Mouse (Mus musculus) left cerebral cortex, postnatal 10 days (tissue): Measurements from ENCODE around the gene Rbp7. TPM values are rescaled to one million over a fixed set of nuclear protein-coding genes. Genes with fewer than 3 reads are reported as not detected.
"Not testable (repeated sequence)": the region's sequence is repeated elsewhere in the genome, so short reads cannot be mapped to it uniquely, and the experiment has no call there.

Source experiments
- DNase-seq, 2 experiments: peaks; one replicate each; pipeline ENCODE4 v3.0.0; 2021 to 2022; ENCODE audit warnings: low spot score in 2 of 2, mixed read lengths in 1 of 2; ENCODE audit errors: extremely low spot score in 1 of 2
- intact Hi-C: fragments of 180-260 bp; cut with DNase I; formaldehyde crosslinking; loops from one replicate; pipeline ENCODE4 v1.15.1; 2025
- total RNA-seq, 2 experiments: library from RNA; stranded (reverse); gene quantifications; 2 replicates each; pipeline ENCODE4 v1.2.3; 2021

Rbp7 gene
- total RNA-seq, 2 experiments from 2014 or later = 0.63 TPM; not detected in 1

DNA sequence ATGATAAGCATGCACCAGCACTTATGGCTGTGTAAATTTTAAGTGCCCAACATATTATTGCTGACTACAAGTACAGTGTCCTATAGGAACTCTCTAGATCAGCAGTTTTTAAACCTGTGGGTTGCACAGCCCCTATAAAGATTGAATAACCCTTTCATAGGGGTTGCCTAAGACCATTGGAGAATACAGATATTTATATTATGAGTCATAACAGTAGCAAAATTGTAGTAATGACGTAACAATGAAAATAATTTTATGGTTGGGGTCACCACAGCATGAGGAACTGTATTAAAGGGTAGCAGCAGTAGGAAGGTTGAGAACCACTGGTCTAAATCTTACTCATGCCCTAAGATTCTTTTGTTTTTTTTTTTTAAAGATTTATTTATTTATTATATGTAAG is 4.6 kb upstream of the Rbp7 start:
- DNase-seq = no peak
- intact Hi-C loops = no loop called here

DNA sequence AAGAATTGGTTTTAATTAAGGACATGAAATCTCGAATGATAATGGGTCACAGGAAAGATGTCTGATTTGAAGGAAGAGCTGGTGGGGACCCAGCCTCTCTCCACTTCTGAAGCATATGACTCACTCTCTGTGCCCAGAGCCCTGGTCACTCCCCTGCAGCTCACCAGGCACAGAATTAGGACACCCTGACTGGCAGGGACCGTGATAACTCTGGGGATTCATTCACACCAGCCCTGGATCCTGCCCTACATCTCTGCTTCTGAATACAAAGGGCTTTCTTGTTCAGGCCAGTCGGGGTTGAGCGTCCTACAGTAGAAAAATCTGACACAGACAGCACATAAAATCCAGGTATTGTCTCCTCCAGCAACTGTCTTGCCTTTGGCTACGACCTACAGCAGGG is 3.7 kb upstream of the Rbp7 start:
- DNase-seq = no peak
- intact Hi-C loops = no loop called here

DNA sequence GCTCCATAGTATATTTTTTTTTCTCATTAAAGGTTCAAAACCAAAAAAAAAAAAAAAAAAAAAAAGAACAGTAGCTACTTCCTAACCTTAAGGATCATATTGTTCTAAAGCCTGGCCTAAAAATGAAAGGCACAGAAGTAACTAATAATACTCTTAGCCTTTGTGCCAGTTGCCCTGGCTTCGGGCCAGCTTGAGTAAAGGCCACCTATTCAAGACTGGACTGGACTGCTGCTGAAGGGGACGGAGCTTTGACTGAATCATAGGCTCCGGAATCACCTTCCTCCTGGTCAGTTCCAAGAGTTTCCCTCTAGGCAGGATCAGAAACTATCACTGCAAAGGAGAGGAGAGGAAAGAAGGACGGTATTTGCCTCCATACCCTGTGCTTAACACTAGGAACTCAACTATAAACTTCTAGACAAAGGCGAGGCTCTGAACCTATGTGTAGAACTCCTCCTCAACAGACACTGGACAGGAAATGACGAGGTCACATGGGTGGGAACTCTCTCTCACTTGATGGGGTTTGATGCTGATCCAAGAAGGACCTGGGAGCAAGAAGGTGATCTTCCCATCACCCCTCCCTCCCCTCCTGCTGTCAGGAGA is 3.2 kb upstream of the Rbp7 start:
- peak in 1 of 2 experiments; percentile 48 for DNase-seq
- intact Hi-C loops = no loop called here

DNA sequence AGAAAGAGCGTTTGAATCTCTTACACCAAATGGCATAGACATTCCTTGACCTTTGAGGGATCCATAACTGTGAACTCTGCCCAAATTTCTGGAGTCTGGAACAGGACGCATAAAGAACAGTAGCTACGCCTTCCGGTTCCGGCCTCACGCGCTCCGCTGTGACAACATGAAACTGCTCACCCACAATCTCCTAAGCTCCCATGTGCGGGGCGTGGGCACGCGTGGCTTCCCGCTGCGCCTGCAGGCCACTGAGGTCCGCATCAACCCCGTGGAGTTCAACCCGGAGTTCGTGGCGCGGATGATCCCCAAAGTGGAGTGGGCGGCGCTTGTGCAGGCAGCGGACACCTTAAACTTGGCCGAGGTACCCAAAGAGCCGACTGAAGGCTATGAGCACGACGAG is 2.4 kb upstream of the Rbp7 start:
- intact Hi-C loops = not testable (repeated sequence)

DNA sequence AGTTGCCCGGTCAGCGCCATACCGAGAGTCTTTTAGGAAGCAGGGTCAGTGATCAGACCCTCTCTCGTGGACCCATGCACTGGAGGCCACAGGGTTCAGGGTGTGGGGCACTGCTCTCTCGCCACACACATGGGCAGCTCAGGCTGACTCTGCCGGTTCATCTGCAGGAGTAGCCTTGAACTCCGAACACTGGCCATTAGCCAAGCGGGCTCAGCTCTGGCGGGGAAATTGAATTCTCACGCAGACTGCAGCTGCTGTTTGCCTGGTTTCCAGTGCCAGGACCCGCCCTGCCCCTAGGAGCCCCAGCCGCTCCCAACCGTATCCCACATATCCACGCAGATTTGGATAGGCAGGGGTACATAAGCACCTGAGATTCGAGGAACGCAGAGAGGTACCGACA is 515 bp downstream of the Rbp7 start:
- DNase-seq = peak in 1 of 2 experiments; percentile 39
- intact Hi-C loops = no loop called here

More for the DNA sequence above, 2.4 kb upstream of the Rbp7 start:
- DNase-seq = not testable (repeated sequence)

DNA sequence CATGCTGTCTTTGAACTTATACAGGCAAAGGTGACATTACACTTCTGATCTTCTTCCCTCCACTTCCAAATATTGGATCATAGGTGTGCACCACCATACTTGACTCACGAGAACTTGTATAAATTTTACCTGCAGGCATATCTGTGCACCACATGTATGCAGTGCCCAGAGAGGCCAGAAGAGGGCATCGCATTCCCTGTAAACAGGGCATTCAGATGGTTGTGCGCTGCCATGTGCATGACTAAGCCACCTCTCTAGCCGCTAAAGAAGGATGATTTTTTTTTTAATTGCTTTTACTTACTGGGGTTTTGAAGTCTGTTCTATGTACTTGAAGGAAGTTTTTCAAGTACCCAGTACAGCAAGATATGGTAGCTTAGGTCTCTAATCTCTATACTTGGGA is 1.1 kb downstream of the Rbp7 start:
- peak in 1 of 2 experiments; percentile 38 for DNase-seq
- intact Hi-C loops = no loop called here

DNA sequence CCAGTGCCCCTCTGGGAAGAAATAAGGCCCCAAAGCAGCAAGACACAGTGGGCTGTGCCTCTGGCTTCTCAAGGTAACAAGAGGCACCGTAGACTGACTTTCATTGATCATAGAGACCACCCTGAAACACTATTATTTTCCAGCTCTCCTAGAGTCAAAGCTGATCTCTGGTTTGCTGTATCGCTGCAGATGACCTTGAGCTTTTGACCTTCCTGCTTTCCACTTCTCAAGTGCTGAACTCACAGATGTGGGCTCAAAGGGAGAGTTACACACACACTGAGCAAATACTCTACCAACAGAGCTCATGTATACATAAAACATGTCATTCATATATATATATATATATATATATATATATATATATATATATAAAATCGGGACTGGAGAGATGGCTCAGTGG is 4.1 kb downstream of the Rbp7 start:
- intact Hi-C loops = no loop called here
- no peak for DNase-seq

DNA sequence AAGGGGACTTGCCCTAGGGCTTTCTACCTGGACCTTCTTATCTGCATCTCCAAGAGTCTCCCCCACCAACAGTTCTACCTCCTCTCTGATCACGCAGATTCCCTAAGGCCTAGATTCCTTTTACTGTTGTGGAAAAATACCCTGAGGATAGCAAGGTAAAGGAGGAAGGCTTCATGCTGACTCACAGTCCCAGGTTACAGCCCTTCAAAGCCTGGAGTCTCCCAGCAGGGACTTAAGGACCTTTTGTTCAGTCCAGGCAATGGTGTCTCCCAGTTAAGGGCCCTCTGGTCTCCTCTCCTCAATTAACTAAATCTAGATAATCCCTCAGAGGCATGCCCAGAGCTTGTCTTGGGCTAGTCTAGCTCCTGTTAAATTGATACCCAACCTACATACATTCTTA is 8.5 kb downstream of the Rbp7 start:
- DNase-seq = no peak
- intact Hi-C loops = no loop called here

DNA sequence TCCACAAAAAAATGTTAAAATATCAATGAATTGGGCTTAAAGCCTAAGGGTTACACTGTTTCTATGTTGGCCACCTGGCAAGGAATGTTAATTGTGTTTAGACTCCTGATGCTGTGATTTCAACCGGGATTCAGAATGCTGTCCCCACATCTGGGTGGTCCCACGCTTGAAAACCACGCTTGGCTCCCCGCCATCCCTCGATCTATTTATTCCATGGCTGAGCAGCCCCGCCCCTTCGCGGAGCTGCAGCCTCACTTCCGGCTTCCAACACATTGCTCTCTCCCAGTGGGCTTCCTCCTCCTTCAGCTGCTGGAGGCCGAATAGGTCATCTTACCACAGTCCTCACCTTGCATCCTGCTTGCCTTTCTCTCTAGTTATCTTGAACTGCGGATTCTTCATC is 8.9 kb downstream of the Rbp7 start:
- peak; percentile 38 to 85 for DNase-seq
- intact Hi-C loops = no loop called here

DNA sequence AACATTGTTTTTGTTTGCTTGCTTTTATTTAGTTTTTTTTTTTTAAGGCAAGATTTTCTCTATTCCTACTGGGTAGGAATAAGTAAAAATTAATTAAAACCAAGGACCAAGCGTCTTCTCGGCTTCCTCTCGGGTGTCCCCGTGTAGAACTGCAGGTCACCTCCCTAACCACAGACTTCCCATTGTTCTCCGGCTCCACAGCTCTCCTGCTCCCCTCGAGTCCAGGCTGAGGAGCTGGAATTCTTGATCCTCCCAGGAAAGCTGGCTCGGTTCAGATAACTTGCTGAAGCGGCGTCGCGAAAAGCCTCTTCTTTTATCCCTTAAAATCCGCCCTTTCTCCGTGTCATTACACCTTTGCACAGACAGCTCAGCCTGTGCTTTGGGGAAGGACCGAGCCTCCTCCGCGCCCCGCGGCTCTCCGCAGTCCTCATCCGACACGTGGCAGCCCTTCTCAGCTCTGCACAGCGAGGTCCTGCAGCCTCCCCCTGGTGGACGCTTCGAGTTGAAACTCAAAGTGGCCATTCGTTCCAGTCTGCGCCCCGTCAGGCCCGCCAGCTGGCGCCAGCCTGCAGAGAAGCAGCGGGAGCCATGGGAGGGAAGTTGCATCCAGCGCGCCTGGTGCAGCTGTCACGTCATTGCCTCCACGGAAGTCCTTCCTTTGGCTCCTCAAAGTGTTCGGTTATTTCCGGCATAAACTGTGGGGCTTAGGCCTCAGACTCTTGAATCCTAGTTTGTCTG is 9.6 kb downstream of the Rbp7 start:
- intact Hi-C loops = no loop called here
- DNase-seq = peak; percentile 84 to 94

DNA sequence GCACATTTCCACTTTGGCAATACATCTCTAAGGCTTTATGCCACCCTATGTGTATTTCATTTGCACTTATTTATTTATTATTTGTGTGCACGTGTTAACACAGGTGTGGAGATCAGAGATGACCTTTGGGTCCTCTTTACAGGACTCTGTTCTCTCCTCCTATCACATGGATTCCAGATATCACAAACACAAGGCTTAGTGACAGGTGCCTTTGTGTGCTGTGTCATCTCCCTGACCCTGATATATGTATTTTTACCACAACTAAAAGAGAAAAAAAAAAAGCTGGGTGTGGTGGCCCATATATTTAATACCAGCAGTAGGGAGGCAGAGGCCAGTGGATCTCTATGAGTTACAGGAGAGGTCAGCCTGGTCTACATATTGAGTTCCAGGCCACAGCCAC is 10.3 kb downstream of the Rbp7 start:
- no peak for DNase-seq
- intact Hi-C loops = no loop called here

DNA sequence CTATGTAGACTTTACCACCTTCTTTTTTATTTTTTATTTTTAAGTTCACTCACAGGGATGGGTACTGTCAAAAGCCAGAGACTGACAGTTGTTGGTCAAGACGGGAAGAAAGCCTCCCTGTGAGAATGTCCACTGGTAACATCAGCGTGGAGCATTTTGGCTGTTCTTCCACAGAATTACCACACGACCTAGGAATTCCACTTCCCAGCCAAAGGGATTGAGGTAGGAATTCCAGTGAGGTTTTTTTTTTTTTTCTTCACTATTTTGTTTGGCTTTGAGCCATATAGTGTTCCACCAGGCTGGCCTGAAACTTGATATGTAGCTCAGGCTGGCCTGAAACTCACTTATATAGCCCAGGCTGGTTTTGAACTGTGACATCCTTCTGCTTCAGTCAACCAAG is 12.3 kb downstream of the Rbp7 start:
- intact Hi-C loops = no loop called here
- no peak for DNase-seq

DNA sequence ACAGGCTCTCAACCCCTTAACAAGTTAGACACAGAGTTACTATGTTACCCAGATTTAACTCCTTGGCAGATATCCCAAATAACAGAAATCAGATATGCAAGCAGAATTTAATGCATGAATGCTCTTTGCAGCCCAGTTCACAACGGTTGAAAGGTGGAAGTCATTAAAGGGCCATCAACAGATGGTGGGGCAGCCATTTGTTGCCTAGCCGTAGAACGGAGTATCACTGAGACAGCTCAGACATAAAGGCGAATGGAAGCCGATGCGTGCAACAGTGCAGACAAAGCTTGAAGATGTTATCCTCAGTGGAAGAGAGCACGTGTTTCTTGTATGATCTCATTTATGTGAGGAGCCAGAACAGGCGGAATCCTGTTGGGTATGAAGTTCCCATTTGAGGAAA is 14.2 kb downstream of the Rbp7 start:
- intact Hi-C loops = no loop called here
- DNase-seq = no peak

DNA sequence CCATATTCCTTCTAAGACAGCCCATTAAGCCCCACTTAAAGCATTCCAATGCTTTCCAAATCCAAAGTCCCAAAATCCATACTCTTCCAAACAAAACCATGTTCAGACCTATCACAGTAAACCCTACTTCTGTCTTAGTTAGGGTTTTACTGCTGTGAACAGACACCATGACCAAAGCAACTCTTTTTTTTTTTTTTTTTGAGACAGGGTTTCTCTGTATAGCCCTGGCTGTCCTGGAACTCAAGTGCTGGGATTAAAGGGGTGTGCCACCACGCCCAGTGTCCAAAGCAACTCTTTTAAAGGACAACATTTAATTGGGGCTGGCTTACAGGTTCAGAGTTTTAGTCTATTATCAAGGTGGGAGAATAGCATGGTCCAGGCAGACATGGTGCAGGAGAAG is 22.9 kb downstream of the Rbp7 start:
- intact Hi-C loops, DNase-seq: not testable (repeated sequence)

DNA sequence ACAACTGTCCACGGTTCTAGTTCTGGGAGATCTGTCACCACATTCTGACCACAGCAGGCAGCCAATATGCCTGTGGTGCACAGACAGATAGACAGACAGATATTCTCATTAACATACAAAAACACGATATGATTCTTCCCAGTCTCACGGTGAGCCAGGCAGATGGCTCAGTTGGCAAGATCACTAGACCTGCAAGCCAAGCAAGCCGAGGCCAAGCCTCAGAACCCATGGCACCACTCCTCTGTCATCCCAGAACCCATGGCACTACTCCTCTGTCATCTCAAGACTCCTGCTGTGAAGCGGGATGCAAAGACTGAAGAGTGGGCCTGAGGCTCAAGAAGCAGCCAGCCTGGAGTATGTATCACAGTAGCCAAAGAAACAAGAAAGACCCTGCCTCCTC is 25.2 kb downstream of the Rbp7 start:
- DNase-seq = no peak
- intact Hi-C loops = no loop called here

DNA sequence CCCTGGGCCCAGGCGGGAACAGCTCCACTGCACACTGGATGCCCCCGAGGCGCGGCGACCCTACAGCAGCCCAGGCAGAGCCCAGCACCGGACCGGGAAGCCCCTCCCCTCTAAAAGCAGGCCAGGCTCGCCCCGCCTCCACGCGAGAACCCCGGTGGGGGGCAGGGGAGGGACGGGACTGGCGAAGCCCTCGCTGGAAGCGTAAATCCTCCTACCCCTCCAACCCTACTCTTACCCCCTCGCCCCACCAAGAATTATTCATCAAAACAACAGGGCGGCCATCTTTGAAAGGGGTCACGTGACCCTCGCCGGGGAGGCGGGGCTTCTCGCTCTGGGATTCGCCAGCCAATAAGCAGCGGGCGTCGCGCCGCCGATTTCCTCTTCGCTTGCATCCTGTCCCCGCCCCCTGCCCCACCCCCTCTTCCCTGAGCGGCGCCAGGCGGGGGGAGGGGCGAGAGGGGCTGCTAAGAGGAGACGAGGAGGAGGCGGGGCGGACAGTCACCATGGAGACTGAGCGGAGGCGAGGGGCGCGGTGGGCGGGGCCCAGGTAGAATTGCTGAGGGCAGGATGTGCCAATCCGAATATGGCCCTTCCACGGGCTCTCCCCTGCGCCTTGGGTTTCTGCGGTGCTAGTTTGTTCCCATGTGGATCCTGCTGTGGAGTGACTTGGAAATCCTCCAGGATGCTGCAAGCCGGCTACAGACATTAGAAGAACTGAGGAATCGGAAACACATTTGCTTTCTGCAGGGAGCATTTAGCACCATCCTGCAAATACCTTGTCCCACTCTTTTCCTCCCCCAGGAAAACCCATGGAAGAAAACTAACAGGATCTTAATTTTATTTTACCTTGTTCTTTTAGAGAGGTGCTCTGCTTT is 28.2 kb downstream of the Rbp7 start, which contains the start of gene Ube4b:
Gene Ube4b (minus strand): TSS at position 425 of the 875 bp plus-strand sequence.
- intact Hi-C loops = no loop called here
- DNase-seq = peak; percentile 97 to 99

DNA sequence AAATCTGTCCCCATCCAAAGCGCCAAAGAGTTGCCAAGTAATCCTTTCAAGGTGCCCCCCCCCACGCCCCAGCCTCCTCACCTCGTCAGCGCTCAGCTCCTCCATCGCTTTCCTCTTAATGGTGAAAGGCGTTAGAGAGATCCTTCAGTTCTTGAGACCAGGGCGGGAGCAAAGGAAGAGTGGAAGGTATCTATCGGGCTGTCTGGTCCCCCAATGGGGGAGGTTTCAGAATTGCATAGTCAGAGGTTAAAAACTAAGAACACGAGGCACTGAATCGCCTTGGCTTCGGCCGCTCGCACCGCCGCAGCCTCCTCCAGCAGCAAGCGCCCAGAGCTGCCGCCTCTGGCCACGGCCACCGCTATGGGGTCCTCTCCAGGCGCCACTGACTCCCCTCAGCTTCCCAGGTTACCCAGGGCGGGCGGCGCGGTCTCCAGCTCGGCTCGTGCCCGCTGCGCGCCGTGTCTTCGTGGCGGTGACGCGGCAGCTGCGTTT is 28.9 kb downstream of the Rbp7 start:
- intact Hi-C loops = no loop called here
- DNase-seq = peak; percentile 28 to 51

DNA sequence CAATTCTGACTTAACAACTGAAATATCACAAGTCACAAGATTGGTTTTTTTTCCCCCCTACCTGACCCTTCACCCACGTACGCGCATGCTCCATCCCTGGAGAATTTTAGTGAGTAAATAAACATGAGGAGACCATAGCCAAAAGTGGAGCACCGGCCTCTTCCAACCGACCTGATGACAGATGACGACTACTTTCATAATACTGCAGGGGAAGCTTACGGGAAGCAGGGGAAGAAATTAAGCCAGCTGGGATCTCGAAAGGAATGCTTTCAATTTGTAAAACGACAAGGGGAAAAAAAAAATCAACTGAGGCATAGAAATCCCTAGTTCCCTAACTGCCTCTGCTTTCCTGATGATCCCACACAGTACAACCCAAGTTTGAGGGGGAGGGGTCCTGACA is 30.0 kb downstream of the Rbp7 start:
- intact Hi-C loops = no loop called here

DNA sequence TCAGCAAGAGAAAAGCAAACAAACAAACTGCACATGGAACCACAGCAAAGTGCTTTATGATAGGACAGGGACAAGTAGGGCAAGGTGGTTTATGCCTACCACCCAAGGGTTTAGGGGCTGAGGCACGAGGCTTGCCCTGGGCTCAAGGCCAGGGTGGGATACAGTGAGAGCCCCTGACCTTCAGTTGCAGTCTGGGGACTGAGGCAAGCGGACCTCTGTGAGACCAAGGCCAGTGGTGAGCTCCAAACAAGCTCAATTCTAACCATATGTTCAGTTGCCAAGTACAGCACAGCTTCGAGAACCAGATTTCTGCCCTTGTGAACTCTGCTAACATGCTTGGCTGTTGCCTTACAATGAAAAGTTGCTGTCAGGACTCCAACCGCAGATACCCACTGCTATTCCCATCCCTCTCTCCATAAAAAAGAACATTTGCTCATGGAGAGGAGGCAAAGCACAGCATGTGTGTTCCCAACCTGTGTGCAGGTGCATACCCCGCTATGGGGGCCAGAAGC is 36.9 kb downstream of the Rbp7 start:
- intact Hi-C loops = no loop called here

More for the DNA sequence above, 30.0 kb downstream of the Rbp7 start:
- DNase-seq = no peak

More for the DNA sequence above, 36.9 kb downstream of the Rbp7 start:
- no peak for DNase-seq
